Mouse (Mus musculus) intestine, postnatal 0 days (tissue): ENCODE measurements at regions not wholly inside any gene's neighbourhood (a gene's known extent, or its start where the extent isn't known, plus 50 kb on each side); places are given as distances from the start of the nearest gene placed in this dataset.

ENCODE experiments used
- ATAC-seq: fragments of 200-750 bp; cut with Nextera tagmentation; 2 replicates; pipeline ENCODE4 v1.8.0; 2017; ENCODE audit warnings: mild to moderate bottlenecking, moderate TSS enrichment, moderate library complexity
- H3K27ac ChIP-seq: fragments of 300-500 bp; sonication (generic); 2 replicates; pipeline ENCODE4 v1.5.1; 2014; ENCODE audit warnings: mild to moderate bottlenecking, low read depth, low read length, moderate library complexity
- H3K27me3 ChIP-seq: fragments of 300-500 bp; sonication (generic); replicated peaks from 2 replicates; pipeline ENCODE4 v1.6.1; 2014; ENCODE audit warnings: low read length, mixed read lengths; ENCODE audit not compliant: control insufficient read depth, insufficient read depth
- H3K36me3 ChIP-seq: fragments of 300-500 bp; sonication (generic); 2 replicates; pipeline ENCODE4 v1.6.1; 2014; ENCODE audit warnings: mild to moderate bottlenecking, moderate library complexity; ENCODE audit not compliant: control insufficient read depth, insufficient read depth
- H3K4me1 ChIP-seq: fragments of 300-500 bp; sonication (generic); replicated peaks from 2 replicates; pipeline ENCODE4 v1.6.1; 2014; ENCODE audit warnings: antibody characterized with exemption, low read length, mixed read lengths; ENCODE audit not compliant: control insufficient read depth, insufficient read depth
- H3K4me2 ChIP-seq: fragments of 300-500 bp; sonication (generic); replicated peaks from 2 replicates; pipeline ENCODE4 v1.6.1; 2014; ENCODE audit warnings: low read depth, mild to moderate bottlenecking, moderate library complexity
- H3K4me3 ChIP-seq: fragments of 300-500 bp; sonication (generic); 2 replicates; pipeline ENCODE4 v1.5.1; 2014; ENCODE audit warnings: low read depth, low read length
- H3K9ac ChIP-seq: fragments of 300-500 bp; sonication (generic); 2 replicates; pipeline ENCODE4 v1.6.1; 2014; ENCODE audit warnings: mild to moderate bottlenecking, low read depth, low read length
- H3K9me3 ChIP-seq: fragments of 300-500 bp; sonication (generic); 2 replicates; pipeline ENCODE4 v1.6.1; 2016; ENCODE audit warnings: mixed run types; ENCODE audit not compliant: control insufficient read depth
- CTCF ChIP-seq: sonication (generic); IDR thresholded peaks from 2 replicates; pipeline ENCODE4 v1.5.1; 2016; ENCODE audit warnings: low read depth, mild to moderate bottlenecking, control low read depth, antibody characterized with exemption, moderate library complexity
- WGBS: fragments of 180-500 bp; shearing (Covaris S2); extraction: QIAGEN DNeasy Blood & Tissue Kit; methylation state at CpG from one replicate; pipeline ENCODE4 v1.1.7; 2014; 5-methylcytosine and 5-hydroxymethylcytosine counted together

DNA sequence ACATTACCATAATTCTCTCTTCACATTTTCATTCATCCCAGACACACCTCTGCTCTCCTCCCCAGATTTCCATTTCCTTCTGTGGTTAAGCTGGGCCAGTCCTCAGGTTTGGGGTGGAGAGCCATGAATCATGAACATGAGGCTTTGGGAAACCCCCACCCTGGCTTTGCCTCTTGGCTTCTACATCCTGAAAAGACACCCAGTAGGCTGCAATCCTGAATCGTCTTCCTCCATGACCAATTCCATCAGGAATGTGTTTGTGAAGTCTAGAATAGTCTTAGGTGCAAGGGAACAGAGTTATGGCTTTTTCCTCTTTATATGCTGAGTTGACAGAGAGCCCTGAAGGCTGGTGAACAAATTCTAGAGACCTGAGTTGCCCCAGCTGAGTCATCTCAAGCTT, 87.0 kb upstream of the Klf7 start:
- no peak for ATAC-seq
- Histone ChIP-seq H3K4me2 (no peak overlapping the region), H3K4me1 (no peaks in the 10 kb centered on the region), H3K27me3 (no peaks in the 10 kb centered on the region), H3K9me3 (peaks cover 3% of the 10 kb centered on the region; the same call in 1 of the 2 replicates), H3K27ac (no peak overlapping the region), H3K36me3 (no peaks in the 10 kb centered on the region), H3K4me3 (no peak overlapping the region), H3K9ac (no peak overlapping the region)
- WGBS, result 72% methylated on average over 1 of the region's 1 CpGs
- no peak for TF ChIP-seq CTCF

DNA sequence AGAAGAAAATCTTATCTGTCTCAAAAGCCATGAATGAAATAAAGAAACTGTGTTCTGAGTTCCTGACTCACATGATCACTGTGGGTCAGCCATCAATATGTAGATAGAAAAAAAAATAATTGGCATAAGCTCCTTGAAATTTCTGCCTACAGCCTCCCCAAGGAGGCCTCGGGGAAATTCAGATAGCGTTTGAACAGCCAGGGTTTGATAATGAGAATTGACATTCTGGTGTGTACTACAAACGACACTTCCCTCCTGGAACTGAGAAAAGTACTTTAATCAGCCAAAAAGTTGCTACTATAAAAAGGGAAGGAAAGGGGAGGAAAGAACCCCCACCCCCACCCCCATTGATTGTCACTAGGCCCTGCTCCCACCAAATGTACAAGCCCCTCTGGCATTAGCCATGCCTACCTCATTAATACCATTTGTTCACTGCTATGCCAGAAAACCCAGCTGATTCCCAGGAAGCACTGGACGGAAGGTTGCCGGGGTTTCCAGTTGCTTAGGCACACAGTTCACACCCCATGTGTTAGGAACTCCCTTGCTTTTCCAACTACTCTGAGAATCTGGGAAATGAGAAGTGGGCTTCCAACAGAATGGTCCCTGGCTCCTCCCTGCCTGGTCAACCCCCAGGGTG, 78.4 kb upstream of the Klf7 start:
- H3K9me3 ChIP-seq, result peaks cover 3% of the 10 kb centered on the region; the same call in 1 of the 2 replicates
- no peaks in the 10 kb centered on the region for H3K27me3 ChIP-seq
- no peak overlapping the region for H3K9ac ChIP-seq
- ATAC-seq, result no peak
- no peak overlapping the region for H3K4me3 ChIP-seq
- no peaks in the 10 kb centered on the region for H3K4me1 ChIP-seq
- H3K4me2 ChIP-seq, result no peak overlapping the region
- no peak overlapping the region for H3K27ac ChIP-seq
- WGBS, result 52% methylated on average over 5 of the region's 5 CpGs
- H3K36me3 ChIP-seq, result no peaks in the 10 kb centered on the region
- TF ChIP-seq CTCF, result no peak

DNA sequence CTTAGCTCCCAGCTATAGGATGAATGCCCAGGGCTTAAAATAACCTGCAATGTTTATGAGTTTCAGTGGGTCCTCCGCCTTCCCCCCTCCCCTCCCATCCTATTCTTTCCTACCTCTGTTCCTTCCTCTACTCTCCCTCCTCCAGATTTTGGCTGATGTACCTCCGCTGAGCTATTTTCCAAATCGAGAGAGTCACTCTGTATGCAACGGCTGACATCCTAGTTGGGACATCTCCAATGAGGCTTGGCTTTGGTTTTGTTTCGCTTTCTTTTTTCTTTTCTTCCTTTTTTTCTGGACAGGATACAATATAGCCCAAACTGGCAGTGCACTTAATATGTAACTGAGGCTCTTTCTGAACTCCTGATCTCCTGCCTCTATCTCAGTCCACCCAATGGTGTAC, 76.7 kb upstream of the Klf7 start:
- Histone ChIP-seq H3K4me1 (no peaks in the 10 kb centered on the region), H3K4me3 (no peak overlapping the region), H3K9ac (no peak overlapping the region), H3K4me2 (no peak overlapping the region), H3K27ac (no peak overlapping the region), H3K9me3 (no peaks in the 10 kb centered on the region), H3K36me3 (no peaks in the 10 kb centered on the region), H3K27me3 (no peaks in the 10 kb centered on the region)
- TF ChIP-seq CTCF, result no peak
- WGBS, result 74% methylated on average over 5 of the region's 5 CpGs
- ATAC-seq, result no peak

GRCm38 (mm10) chr1:64198322-64198721, 76.2 kb upstream of the Klf7 start:
- Histone ChIP-seq H3K4me3 (no peak overlapping the region), H3K9ac (no peak overlapping the region), H3K27me3 (no peaks in the 10 kb centered on the region), H3K36me3 (no peaks in the 10 kb centered on the region), H3K27ac (no peak overlapping the region), H3K4me1 (no peaks in the 10 kb centered on the region), H3K4me2 (no peak overlapping the region), H3K9me3 (no peaks in the 10 kb centered on the region)
- ATAC-seq, result no peak
- WGBS, result 95% methylated on average over 2 of the region's 2 CpGs
- no peak for TF ChIP-seq CTCF

DNA sequence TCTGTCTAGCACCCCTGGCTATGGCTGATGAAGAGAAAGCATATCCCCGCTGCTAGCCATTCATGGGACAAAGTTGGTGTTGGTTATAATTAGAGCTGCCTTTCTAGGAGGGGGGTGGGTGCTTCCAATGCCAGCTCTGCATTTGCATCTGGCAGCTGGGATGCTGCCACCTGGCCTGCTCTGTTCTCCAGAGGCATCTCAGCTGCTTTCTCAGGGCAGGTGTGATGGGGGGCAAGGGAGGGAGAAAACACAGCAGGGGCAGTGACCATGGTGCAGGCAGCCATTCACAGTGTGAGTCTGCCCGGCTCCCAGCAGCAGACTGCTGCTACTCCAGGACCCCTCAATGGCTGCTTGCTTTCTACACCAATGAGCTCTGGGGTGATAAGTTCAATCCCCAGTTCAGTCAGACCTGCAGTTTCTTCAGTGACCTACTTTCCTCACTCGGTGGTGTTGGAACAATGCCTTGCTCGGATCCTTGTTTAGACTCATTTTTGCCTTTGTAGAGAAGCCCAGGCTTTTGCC, 73.9 kb upstream of the Klf7 start:
- no peak for ATAC-seq
- H3K9ac ChIP-seq, result no peak overlapping the region
- H3K4me1 ChIP-seq, result 0 out of 2 replicates have a peak, but pooled peaks cover 4% of the 10 kb centered on the region
- no peak for TF ChIP-seq CTCF
- WGBS, result 54% methylated on average over 4 of the region's 4 CpGs
- no peaks in the 10 kb centered on the region for H3K27me3 ChIP-seq
- H3K4me2 ChIP-seq, result no peak overlapping the region
- no peak overlapping the region for H3K4me3 ChIP-seq
- H3K27ac ChIP-seq, result no peak overlapping the region
- no peaks in the 10 kb centered on the region for H3K36me3 ChIP-seq
- no peaks in the 10 kb centered on the region for H3K9me3 ChIP-seq

GRCm38 (mm10) chr1:64195294-64195693, 73.2 kb upstream of the Klf7 start:
- no peaks in the 10 kb centered on the region for H3K27me3 ChIP-seq
- no peak for TF ChIP-seq CTCF
- H3K27ac ChIP-seq, result no peak overlapping the region
- H3K4me3 ChIP-seq, result no peak overlapping the region
- H3K4me2 ChIP-seq, result no peak overlapping the region
- ATAC-seq, result no peak
- no peak overlapping the region for H3K9ac ChIP-seq
- 0 out of 2 replicates have a peak, but pooled peaks cover 4% of the 10 kb centered on the region for H3K4me1 ChIP-seq
- WGBS, result 43% methylated on average over 4 of the region's 4 CpGs
- no peaks in the 10 kb centered on the region for H3K9me3 ChIP-seq
- no peaks in the 10 kb centered on the region for H3K36me3 ChIP-seq
